Mouse (Mus musculus): Measurements from ENCODE around the gene Tex13c3. TPM values are rescaled to one million over a fixed set of nuclear protein-coding genes. Genes with fewer than 3 reads are reported as not detected.
"Not testable (repeated sequence)": the region's sequence is repeated elsewhere in the genome, so short reads cannot be mapped to it uniquely, and the experiment has no call there.

Gene Tex13c3
- polyA plus RNA-seq (2017; shearing (Covaris generic)): not detected

- ATAC-seq: not testable (repeated sequence)
Observed at GRCm38 (mm10) chrX:19481219-19481618, at the start of gene Tex13c3. Gene Tex13c3 (minus strand): TSS chrX:19481319.

GRCm38 (mm10) chrX:19489731-19490130, 8.6 kb upstream of the Tex13c3 start:
- no peak for ATAC-seq
